Mouse (Mus musculus): ENCODE measurements around the gene Galntl6.
"Not testable (repeated sequence)": the region's sequence is repeated elsewhere in the genome, so short reads cannot be mapped to it uniquely, and the experiment has no call there.

Galntl6 gene

GRCm38 (mm10) chr8:58604751-58605150 lies 307.7 kb downstream of the Galntl6 start:
- no peak for DNase-seq (ENCODE audit: low read depth, low spot score)

- no peak for DNase-seq (ENCODE audit: low read depth, low spot score)
Observed at GRCm38 (mm10) chr8:58597834-58598233, 314.6 kb downstream of the Galntl6 start.

GRCm38 (mm10) chr8:58575346-58575745 lies 337.1 kb downstream of the Galntl6 start:
- no peak for DNase-seq (ENCODE audit: low read depth, low spot score)

GRCm38 (mm10) chr8:58568086-58568485 lies 344.4 kb downstream of the Galntl6 start:
- no peak for DNase-seq (ENCODE audit: low read depth, low spot score)

GRCm38 (mm10) chr8:58566115-58566514 lies 346.3 kb downstream of the Galntl6 start:
- DNase-seq (ENCODE audit: low read depth, low spot score) = peak; percentile 20

GRCm38 (mm10) chr8:58535781-58536180 lies 376.7 kb downstream of the Galntl6 start:
- DNase-seq (ENCODE audit: low read depth, low spot score) = no peak

GRCm38 (mm10) chr8:58534631-58535030 lies 377.8 kb downstream of the Galntl6 start:
- peak; percentile 65 for DNase-seq (ENCODE audit: low read depth, low spot score)

GRCm38 (mm10) chr8:58523443-58523842 lies 389.0 kb downstream of the Galntl6 start:
- DNase-seq (ENCODE audit: low read depth, low spot score) = no peak

- no peak for DNase-seq (ENCODE audit: low read depth, low spot score)
Observed at GRCm38 (mm10) chr8:58521932-58522331, 390.5 kb downstream of the Galntl6 start.

GRCm38 (mm10) chr8:58510516-58510915 lies 401.9 kb downstream of the Galntl6 start:
- no peak for DNase-seq (ENCODE audit: low read depth, low spot score)

- no peak for DNase-seq (ENCODE audit: low read depth, low spot score)
Observed at GRCm38 (mm10) chr8:58509051-58509450, 403.4 kb downstream of the Galntl6 start.

GRCm38 (mm10) chr8:58487099-58487498 lies 425.3 kb downstream of the Galntl6 start:
- DNase-seq (ENCODE audit: low read depth, low spot score) = no peak

- not testable (repeated sequence) for DNase-seq (ENCODE audit: low read depth, low spot score)
Observed at GRCm38 (mm10) chr8:58463342-58463741, 449.1 kb downstream of the Galntl6 start.

GRCm38 (mm10) chr8:58442696-58443095 lies 469.7 kb downstream of the Galntl6 start:
- DNase-seq (ENCODE audit: low read depth, low spot score) = no peak

GRCm38 (mm10) chr8:58418481-58418880 lies 494.0 kb downstream of the Galntl6 start:
- no peak for DNase-seq (ENCODE audit: low read depth, low spot score)

GRCm38 (mm10) chr8:58417551-58417950 lies 494.9 kb downstream of the Galntl6 start:
- no peak for DNase-seq (ENCODE audit: low read depth, low spot score)

- DNase-seq (ENCODE audit: low read depth, low spot score) = no peak
Observed at GRCm38 (mm10) chr8:58396500-58396899, 515.9 kb downstream of the Galntl6 start.

- no peak for DNase-seq (ENCODE audit: low read depth, low spot score)
Observed at GRCm38 (mm10) chr8:58395879-58396278, 516.6 kb downstream of the Galntl6 start.

GRCm38 (mm10) chr8:58372389-58372788 lies 540.1 kb downstream of the Galntl6 start:
- DNase-seq (ENCODE audit: low read depth, low spot score) = no peak

GRCm38 (mm10) chr8:58371979-58372378 lies 540.5 kb downstream of the Galntl6 start:
- DNase-seq (ENCODE audit: low read depth, low spot score) = no peak

- DNase-seq (ENCODE audit: low read depth, low spot score) = no peak
Observed at GRCm38 (mm10) chr8:58331151-58331550, 581.3 kb downstream of the Galntl6 start.

- DNase-seq (ENCODE audit: low read depth, low spot score) = no peak
Observed at GRCm38 (mm10) chr8:58313482-58313881, 599.0 kb downstream of the Galntl6 start.

- DNase-seq (ENCODE audit: low read depth, low spot score) = no peak
Observed at GRCm38 (mm10) chr8:58291487-58291886, 621.0 kb downstream of the Galntl6 start.

GRCm38 (mm10) chr8:58290080-58290479 lies 622.4 kb downstream of the Galntl6 start:
- no peak for DNase-seq (ENCODE audit: low read depth, low spot score)
